Mouse (Mus musculus) brain, embryonic 14.5 days (tissue): ENCODE data around the gene Serinc5.
"Not testable (repeated sequence)": the region's sequence is repeated elsewhere in the genome, so short reads cannot be mapped to it uniquely, and the experiment has no call there.

Experiments
- CTCF ChIP-seq: fragments of 200-500 bp; IDR thresholded peaks from 2 replicates; pipeline ENCODE4 v1.5.1; 2012; ENCODE audit warnings: inconsistent platforms, mild to moderate bottlenecking, moderate library complexity, borderline replicate concordance; ENCODE audit not compliant: insufficient read depth, insufficient read length; ENCODE audit errors: extremely low read depth
- POLR2A ChIP-seq: fragments of 200-500 bp; IDR thresholded peaks from 2 replicates; pipeline ENCODE4 v1.6.1; 2012; ENCODE audit warnings: mild to moderate bottlenecking, inconsistent platforms, borderline replicate concordance; ENCODE audit not compliant: poor library complexity, insufficient read depth, insufficient read length, severe bottlenecking; ENCODE audit errors: extremely low read depth

- TF ChIP-seq CTCF, POLR2A: not testable (repeated sequence)
Observed at GRCm38 (mm10) chr13:92605306-92605705, 5.6 kb upstream of the Serinc5 start.
